Mouse (Mus musculus) ES-E14 (cell line): Measurements from ENCODE around the gene H2-DMa.

Source experiments
- CHD2 ChIP-seq: IDR thresholded peaks from 2 replicates; pipeline ENCODE4 v1.6.1; 2014; ENCODE audit warnings: mild to moderate bottlenecking, low read depth, low read length, inconsistent platforms
- MAFK ChIP-seq: IDR thresholded peaks from 2 replicates; pipeline ENCODE4 v1.6.1; 2014; ENCODE audit warnings: mild to moderate bottlenecking, low read depth, low read length, inconsistent platforms; ENCODE audit not compliant: insufficient read depth
- ZNF384 ChIP-seq: IDR thresholded peaks from 2 replicates; pipeline ENCODE4 v1.6.1; 2012; ENCODE audit warnings: low read depth, low read length, inconsistent platforms

DNA sequence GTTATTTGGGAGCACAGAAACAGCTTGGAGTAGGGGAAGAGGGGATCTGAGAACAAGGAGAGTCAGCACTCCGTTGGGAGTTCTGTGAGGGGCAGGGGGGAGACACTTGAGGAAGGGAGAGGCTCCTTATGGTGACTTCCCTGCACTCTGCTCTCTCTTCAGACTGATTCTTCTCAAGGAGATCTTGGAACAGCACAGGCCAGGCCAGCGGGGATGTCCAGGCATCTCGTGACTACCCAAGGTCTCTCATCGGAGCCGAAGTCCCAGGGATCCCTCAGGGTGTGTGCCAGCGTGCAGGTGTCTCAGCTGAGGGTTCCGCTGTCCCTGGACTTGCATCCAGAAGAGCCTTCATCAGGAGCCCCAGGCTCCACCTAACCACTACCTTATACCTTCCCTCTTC lies 19.3 kb downstream of the H2-DMa start:
- TF ChIP-seq CHD2 (no peak), ZNF384 (no peak), MAFK (no peak)
